Mouse (Mus musculus) kidney, postnatal 4 days (tissue): ENCODE data around the gene Thsd7b.

Experiments used
- DNase-seq, 2 experiments: peaks; one replicate each; pipeline ENCODE4 v3.0.0; 2021; ENCODE audit warnings: mixed read lengths in 2 of 2

Thsd7b gene

GRCm38 (mm10) chr1:129526967-129527366 lies 253.9 kb downstream of the Thsd7b start:
- no peak for DNase-seq

GRCm38 (mm10) chr1:129532206-129532605 lies 259.1 kb downstream of the Thsd7b start:
- no peak for DNase-seq

GRCm38 (mm10) chr1:129538508-129538907 lies 265.4 kb downstream of the Thsd7b start:
- DNase-seq = no peak

- DNase-seq = no peak
Observed at GRCm38 (mm10) chr1:129538970-129539369, 265.9 kb downstream of the Thsd7b start.

GRCm38 (mm10) chr1:129540751-129541150 lies 267.6 kb downstream of the Thsd7b start:
- peak in 1 of 2 experiments; percentile 6 for DNase-seq

GRCm38 (mm10) chr1:129542563-129543146 lies 269.6 kb downstream of the Thsd7b start:
- no peak for DNase-seq

GRCm38 (mm10) chr1:129543169-129543568 lies 270.1 kb downstream of the Thsd7b start:
- DNase-seq = no peak

GRCm38 (mm10) chr1:129558054-129558453 lies 285.0 kb downstream of the Thsd7b start:
- no peak for DNase-seq

GRCm38 (mm10) chr1:129559137-129559536 lies 286.0 kb downstream of the Thsd7b start:
- DNase-seq = no peak

- no peak for DNase-seq
Observed at GRCm38 (mm10) chr1:129559812-129560211, 286.7 kb downstream of the Thsd7b start.

- no peak for DNase-seq
Observed at GRCm38 (mm10) chr1:129562707-129563106, 289.6 kb downstream of the Thsd7b start.

- DNase-seq = no peak
Observed at GRCm38 (mm10) chr1:129570522-129570921, 297.4 kb downstream of the Thsd7b start.

GRCm38 (mm10) chr1:129579955-129580354 lies 306.9 kb downstream of the Thsd7b start:
- no peak for DNase-seq

GRCm38 (mm10) chr1:129586635-129587034 lies 313.5 kb downstream of the Thsd7b start:
- no peak for DNase-seq

GRCm38 (mm10) chr1:129589366-129590002 lies 316.4 kb downstream of the Thsd7b start:
- DNase-seq = no peak

GRCm38 (mm10) chr1:129595447-129595846 lies 322.3 kb downstream of the Thsd7b start:
- peak; percentile 11 to 17 for DNase-seq

GRCm38 (mm10) chr1:129600933-129601332 lies 327.8 kb downstream of the Thsd7b start:
- DNase-seq = peak; percentile 8 to 10

- no peak for DNase-seq
Observed at GRCm38 (mm10) chr1:129602284-129602683, 329.2 kb downstream of the Thsd7b start.

GRCm38 (mm10) chr1:129608395-129608794 lies 335.3 kb downstream of the Thsd7b start:
- no peak for DNase-seq

- no peak for DNase-seq
Observed at GRCm38 (mm10) chr1:129616080-129616479, 343.0 kb downstream of the Thsd7b start.

GRCm38 (mm10) chr1:129619440-129620301 lies 346.6 kb downstream of the Thsd7b start:
- no peak for DNase-seq

- no peak for DNase-seq
Observed at GRCm38 (mm10) chr1:129624519-129624918, 351.4 kb downstream of the Thsd7b start.

GRCm38 (mm10) chr1:129635146-129635545 lies 362.0 kb downstream of the Thsd7b start:
- DNase-seq = no peak
